Mouse (Mus musculus) midbrain, embryonic 15.5 days (tissue): ENCODE measurements around the gene Gm21887. TPM values are rescaled to one million over a fixed set of nuclear protein-coding genes. Genes with fewer than 3 reads are reported as not detected.
"Not testable (repeated sequence)": the region's sequence is repeated elsewhere in the genome, so short reads cannot be mapped to it uniquely, and the experiment has no call there.

ENCODE experiments used
- ATAC-seq: fragments of 200-750 bp; cut with Nextera tagmentation; replicated peaks from 2 replicates; pipeline ENCODE4 v1.8.0; 2017; ENCODE audit warnings: moderate TSS enrichment
- H3K27ac ChIP-seq: fragments of 300-500 bp; sonication (generic); 2 replicates; pipeline ENCODE4 v1.5.1; 2015; ENCODE audit warnings: mild to moderate bottlenecking, inconsistent platforms
- H3K27me3 ChIP-seq: fragments of 300-500 bp; sonication (generic); replicated peaks from 2 replicates; pipeline ENCODE4 v1.6.1; 2015; ENCODE audit warnings: inconsistent platforms
- H3K36me3 ChIP-seq: fragments of 300-500 bp; sonication (generic); replicated peaks from 2 replicates; pipeline ENCODE4 v1.6.1; 2015; ENCODE audit warnings: inconsistent platforms
- H3K4me1 ChIP-seq: fragments of 300-500 bp; sonication (generic); 2 replicates; pipeline ENCODE4 v1.6.1; 2015; ENCODE audit warnings: inconsistent platforms
- H3K4me2 ChIP-seq: fragments of 300-500 bp; sonication (generic); 2 replicates; pipeline ENCODE4 v1.6.1; 2015; ENCODE audit warnings: inconsistent platforms, mild to moderate bottlenecking, moderate library complexity
- H3K4me3 ChIP-seq: fragments of 300-500 bp; sonication (generic); 2 replicates; pipeline ENCODE4 v1.5.1; 2015; ENCODE audit warnings: mild to moderate bottlenecking, inconsistent platforms
- H3K9ac ChIP-seq: fragments of 300-500 bp; sonication (generic); 2 replicates; pipeline ENCODE4 v1.6.1; 2015; ENCODE audit warnings: mild to moderate bottlenecking, inconsistent platforms
- H3K9me3 ChIP-seq: fragments of 300-500 bp; sonication (generic); 2 replicates; pipeline ENCODE4 v1.6.1; 2016; ENCODE audit warnings: inconsistent platforms
- WGBS: fragments of 180-500 bp; shearing (Covaris S2); methylation state at CpG from one replicate; pipeline ENCODE4 v1.1.7; 2015; ENCODE audit warnings: mixed read lengths; 5-methylcytosine and 5-hydroxymethylcytosine counted together
- polyA plus RNA-seq: library from polyadenylated mRNA; unstranded; fragments of >200 nt; fragmentation: Nextera tagmentation; extraction: Ambion mirVana; gene quantifications from 2 replicates; pipeline ENCODE4 v1.2.1, GENCODE M21; 2015

The Gm21887 gene
- polyA plus RNA-seq, 1 experiment from 2014 or later = 187 TPM

DNA sequence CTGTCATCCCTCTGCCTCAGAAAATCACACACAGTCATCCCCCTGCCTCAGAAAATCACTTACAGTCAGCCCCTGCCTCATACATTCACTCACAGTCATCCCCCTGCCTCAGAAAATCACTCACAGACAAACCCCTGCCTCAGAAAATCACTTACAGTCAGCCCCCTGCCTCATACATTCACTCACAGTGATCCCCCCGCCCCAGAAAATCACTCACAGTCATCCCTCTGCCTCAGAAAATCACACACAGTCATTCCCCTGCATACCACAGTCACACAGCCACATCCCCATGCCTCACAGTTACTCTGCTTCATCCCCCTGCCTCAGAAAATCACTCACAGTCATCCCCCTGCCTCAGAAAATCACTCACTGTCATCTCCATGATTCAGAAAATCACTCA lies 5.9 kb upstream of the Gm21887 start:
- not testable (repeated sequence) for H3K4me2 ChIP-seq, H3K27ac ChIP-seq, H3K4me3 ChIP-seq, H3K27me3 ChIP-seq, H3K36me3 ChIP-seq, ATAC-seq, H3K9me3 ChIP-seq, H3K9ac ChIP-seq, H3K4me1 ChIP-seq
- WGBS = 42% methylated on average over 1 of the region's 1 CpGs

DNA sequence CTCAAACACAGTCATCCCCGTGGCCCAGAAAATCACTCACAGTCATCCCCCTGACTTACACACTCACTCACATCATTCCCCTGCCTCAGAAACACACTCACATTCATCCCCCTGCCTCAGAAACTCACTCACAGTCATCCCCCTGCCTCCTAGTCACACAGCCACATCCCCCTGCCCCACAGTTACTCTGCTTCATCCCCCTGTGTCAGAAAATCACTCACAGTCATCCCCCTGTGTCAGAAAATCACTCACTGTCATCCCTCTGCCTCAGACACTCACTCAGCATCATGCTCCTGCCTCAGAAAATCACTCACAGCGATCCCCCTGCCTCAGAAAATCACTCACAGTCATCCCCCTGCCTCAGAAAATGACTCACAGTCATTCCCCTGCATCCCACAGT lies 5.2 kb upstream of the Gm21887 start:
- not testable (repeated sequence) for H3K9me3 ChIP-seq, H3K27me3 ChIP-seq, H3K4me2 ChIP-seq, H3K4me3 ChIP-seq, ATAC-seq, H3K4me1 ChIP-seq, H3K36me3 ChIP-seq, H3K9ac ChIP-seq, H3K27ac ChIP-seq
- WGBS = 40% methylated on average over 2 of the region's 2 CpGs

DNA sequence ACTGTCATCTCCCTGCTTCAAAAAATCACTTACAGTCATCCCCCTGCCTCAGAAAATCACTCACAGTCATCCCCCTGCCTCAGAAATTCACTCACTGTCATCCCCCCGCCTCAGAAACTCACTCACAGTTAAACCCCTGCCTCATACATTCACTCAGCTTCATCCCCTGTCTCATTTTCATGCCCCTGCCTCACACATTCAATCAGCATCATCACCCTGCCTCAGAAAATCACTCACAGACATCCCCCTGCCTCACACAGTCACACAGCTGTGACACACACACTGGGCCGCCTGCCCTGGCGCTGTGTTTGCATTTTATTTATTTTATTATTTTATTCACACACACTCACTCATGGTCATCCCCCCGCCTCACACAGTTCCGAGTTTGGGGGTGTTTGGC lies 4.7 kb upstream of the Gm21887 start:
- 25% methylated on average over 5 of the region's 5 CpGs for WGBS
- H3K36me3 ChIP-seq, H3K9ac ChIP-seq, H3K4me2 ChIP-seq, H3K4me3 ChIP-seq, H3K4me1 ChIP-seq, ATAC-seq, H3K27me3 ChIP-seq, H3K9me3 ChIP-seq, H3K27ac ChIP-seq: not testable (repeated sequence)

DNA sequence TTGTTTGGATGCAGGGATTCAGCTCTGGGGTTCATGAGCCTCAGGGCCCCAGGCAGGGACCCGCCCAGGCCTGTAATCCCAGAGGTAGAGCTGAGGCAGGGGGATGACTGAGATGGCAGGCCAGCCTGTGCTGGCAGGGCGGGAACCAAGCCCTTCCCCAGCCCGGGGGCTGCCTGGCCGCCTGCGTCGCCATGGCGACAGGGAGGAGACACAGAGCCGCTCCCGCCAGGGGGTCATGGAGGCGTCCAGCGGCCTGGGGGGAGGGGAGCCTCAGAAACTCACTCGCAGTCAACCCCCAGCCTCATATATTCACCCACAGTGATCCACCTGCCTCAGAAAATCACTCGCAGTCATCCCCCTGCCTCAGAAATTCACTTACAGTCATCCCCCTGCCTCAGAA lies 4.3 kb upstream of the Gm21887 start:
- not testable (repeated sequence) for H3K36me3 ChIP-seq, H3K9ac ChIP-seq, ATAC-seq, H3K4me2 ChIP-seq, H3K27ac ChIP-seq, H3K4me3 ChIP-seq, H3K9me3 ChIP-seq, H3K4me1 ChIP-seq, H3K27me3 ChIP-seq
- WGBS = 24% methylated on average over 13 of the region's 13 CpGs

DNA sequence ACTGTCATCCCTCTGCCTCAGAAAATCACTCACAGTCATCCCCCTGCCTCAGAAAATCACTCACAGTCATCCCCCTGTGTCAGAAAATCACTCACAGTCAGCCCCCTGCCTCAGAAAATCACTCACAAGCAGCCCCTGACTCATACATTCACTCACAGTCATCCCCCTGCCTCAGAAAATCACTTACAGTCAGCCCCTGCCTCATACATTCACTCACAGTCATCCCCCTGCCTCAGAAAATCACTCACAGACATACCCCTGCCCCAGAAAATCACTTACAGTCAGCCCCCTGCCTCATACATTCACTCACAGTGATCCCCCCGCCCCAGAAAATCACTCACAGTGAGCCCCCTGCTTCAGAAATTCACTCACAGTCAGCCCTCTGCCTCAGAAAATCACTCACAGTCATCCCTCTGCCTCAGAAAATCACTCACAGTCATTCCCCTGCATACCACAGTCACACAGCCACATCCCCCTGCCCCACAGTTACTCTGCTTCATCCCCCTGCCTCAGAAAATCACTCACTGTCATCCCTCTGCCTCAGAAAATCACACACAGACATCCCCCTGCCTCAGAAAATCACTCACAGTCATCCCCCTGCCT lies 3.7 kb upstream of the Gm21887 start:
- H3K27me3 ChIP-seq, ATAC-seq, H3K9ac ChIP-seq, H3K4me2 ChIP-seq, H3K4me1 ChIP-seq, H3K4me3 ChIP-seq, H3K36me3 ChIP-seq, H3K9me3 ChIP-seq, H3K27ac ChIP-seq: not testable (repeated sequence)
- WGBS = 48% methylated on average over 1 of the region's 1 CpGs

DNA sequence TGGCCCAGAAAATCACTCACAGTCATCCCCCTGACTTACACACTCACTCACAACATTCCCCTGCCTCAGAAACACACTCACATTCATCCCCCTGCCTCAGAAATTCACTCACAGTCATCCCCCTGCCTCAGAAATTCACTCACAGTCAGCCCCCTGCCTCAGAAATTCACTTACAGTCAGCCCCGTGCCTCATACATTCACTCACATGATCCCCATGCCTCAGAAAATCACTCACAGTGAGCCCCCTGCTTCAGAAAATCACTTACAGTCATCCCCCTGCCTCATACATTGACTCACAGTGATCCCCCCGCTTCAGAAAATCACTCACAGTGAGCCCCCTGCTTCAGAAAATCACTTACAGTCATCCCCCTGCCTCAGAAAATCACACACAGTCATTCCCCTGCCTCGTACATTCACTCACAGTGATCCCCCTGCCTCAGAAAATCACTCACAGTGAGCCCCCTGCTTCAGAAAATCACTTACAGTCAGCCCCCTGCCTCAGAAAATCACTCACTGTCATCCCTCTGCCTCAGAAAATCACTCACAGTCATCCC lies 2.7 kb upstream of the Gm21887 start:
- not testable (repeated sequence) for H3K27ac ChIP-seq, H3K36me3 ChIP-seq, ATAC-seq, H3K4me2 ChIP-seq, H3K4me3 ChIP-seq, H3K27me3 ChIP-seq, H3K9ac ChIP-seq, H3K4me1 ChIP-seq
- peaks cover 14% of the 10 kb centered on the region for H3K9me3 ChIP-seq
- WGBS = 41% methylated on average over 3 of the region's 3 CpGs

DNA sequence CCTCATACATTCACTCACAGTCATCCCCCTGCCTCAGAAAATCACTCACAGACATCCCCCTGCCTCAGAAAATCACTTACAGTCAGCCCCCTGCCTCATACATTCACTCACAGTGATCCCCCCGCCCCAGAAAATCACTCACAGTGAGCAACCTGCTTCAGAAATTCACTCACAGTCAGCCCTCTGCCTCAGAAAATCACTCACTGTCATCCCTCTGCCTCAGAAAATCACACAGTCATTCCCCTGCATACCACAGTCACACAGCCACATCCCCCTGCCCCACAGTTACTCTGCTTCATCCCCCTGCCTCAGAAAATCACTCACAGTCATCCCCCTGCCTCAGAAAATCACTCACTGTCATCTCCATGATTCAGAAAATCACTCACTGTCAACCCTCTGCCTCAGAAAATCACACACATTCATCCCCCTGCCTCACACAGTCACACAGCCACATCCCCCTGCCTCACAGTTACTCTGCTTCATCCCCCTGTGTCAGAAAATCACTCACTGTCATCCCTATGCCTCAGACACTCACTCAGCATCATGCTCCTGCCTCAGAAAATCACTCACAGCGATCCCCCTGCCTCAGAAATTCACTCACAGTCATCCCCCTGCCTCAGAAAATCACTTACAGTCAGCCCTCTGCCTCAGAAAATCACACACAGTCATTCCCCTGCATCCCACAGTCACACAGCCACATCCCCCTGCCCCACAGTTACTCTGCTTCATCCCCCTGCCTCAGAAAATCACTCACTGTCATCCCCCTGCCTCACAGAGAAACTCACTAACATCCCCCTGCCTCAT lies 1.9 kb upstream of the Gm21887 start:
- H3K4me2 ChIP-seq, H3K27ac ChIP-seq, H3K27me3 ChIP-seq, H3K4me1 ChIP-seq, H3K4me3 ChIP-seq, H3K9ac ChIP-seq, H3K36me3 ChIP-seq, ATAC-seq: not testable (repeated sequence)
- WGBS = 49% methylated on average over 2 of the region's 2 CpGs
- H3K9me3 ChIP-seq = peaks cover 14% of the 10 kb centered on the region

DNA sequence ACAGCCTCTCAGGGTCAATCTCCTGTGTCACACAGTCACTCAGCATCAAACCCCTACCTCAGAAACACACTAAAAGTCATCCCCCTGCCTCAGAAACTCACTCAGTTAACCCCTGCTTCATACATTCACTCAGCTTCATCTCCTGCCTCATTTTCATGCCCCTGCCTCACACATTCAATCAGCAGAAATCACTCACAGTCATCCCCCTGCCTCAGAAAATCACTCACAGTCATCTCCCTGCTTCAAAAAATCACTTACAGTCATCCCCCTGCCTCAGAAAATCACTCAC lies 1.3 kb upstream of the Gm21887 start:
- not testable (repeated sequence) for H3K27ac ChIP-seq, ATAC-seq, H3K4me3 ChIP-seq, H3K4me2 ChIP-seq, H3K36me3 ChIP-seq, H3K27me3 ChIP-seq, H3K4me1 ChIP-seq, H3K9ac ChIP-seq
- peaks cover 14% of the 10 kb centered on the region for H3K9me3 ChIP-seq

DNA sequence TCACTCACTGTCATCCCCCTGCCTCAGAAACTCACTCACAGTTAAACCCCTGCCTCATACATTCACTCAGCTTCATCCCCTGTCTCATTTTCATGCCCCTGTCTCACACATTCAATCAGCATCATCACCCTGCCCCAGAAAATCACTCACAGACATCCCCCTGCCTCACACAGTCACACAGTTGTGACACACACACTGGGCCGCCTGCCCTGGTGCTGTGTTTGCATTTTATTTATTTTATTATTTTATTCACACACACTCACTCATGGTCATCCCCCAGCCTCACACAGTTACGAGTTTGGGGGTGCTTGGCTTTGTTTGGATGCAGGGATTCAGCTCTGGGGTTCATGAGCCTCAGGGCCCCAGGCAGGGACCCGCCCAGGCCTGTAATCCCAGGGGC lies 875 bp upstream of the Gm21887 start:
- not testable (repeated sequence) for H3K27me3 ChIP-seq, H3K4me1 ChIP-seq, H3K27ac ChIP-seq, H3K36me3 ChIP-seq, ATAC-seq, H3K4me3 ChIP-seq, H3K4me2 ChIP-seq, H3K9ac ChIP-seq
- H3K9me3 ChIP-seq = peaks cover 14% of the 10 kb centered on the region
- WGBS = 33% methylated on average over 3 of the region's 3 CpGs

DNA sequence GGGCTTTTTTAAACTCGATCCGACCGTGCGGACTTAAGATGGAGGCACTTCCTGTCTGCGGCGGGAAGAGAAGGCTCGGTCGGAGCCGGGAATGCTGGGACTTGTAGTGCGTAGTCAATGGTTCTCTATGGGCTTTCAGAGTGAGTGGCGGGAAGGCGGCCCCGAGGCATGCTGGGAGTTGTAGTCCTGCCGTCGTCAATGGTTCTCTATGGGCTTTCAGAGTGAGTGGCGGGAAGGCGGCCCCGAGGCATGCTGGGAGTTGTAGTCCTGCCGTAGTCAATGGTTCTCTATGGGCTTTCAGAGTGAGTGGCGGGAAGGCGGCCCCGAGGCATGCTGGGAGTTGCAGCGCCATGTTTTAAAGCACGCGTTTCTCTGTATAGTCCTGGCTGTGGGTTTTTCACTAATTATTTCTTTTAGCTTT lies 352 bp downstream of the Gm21887 start:
- Histone ChIP-seq H3K9me3 (peaks cover 14% of the 10 kb centered on the region), H3K27ac (peak overlapping the region; percentile 76), H3K4me3 (peak overlapping the region; percentile 44), H3K9ac (peak overlapping the region; percentile 48; the same call in 1 of the 2 replicates)
- 57% methylated on average over 25 of the region's 25 CpGs for WGBS
- H3K36me3 ChIP-seq, H3K27me3 ChIP-seq, H3K4me2 ChIP-seq, H3K4me1 ChIP-seq: not testable (repeated sequence)
- ATAC-seq = peak; percentile 98

DNA sequence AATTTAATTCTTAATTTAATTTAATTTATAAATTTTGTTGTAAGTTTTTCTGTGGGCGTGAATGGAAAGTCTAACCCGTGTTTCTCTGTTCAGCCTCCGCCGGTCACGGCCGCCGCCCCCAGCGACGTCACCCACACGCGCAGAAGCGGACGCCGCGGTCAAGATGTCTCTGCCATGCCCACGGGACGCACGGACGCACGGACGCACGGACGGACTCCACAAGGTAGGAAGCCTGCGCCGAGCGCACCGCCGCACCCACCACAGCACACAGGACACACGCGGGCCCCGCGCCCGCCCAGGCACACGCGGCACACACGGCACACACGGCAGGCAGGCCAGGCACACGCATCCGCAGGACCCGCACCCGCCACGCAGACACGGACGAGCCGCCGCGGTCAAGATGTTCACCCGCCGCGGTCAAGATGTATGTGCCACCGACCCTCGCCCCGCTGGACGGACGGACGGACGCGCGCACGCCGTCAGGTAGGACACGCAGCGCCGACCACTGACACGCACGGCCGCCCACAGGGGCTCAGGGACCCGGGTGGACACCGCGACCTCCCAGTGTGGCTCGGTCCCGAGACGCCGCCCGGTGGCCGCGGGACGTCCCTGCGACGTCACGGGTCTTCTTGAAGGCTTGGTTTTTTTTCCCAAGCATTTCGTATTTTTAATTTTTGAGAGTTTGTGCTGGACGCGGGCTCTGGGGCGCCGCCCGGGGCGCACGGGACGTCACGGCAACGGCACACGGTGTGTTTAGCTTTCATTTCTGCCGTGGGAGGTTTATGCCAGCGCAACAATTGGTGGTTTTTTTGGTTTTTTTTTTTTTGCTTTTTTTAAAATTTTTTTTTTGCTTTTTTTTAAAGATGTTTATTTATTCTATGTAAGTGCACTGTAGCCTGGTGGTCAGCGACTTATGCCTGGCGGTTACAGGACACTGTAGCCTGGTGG lies 1.4 kb downstream of the Gm21887 start:
- not testable (repeated sequence) for H3K27ac ChIP-seq, H3K4me1 ChIP-seq, H3K36me3 ChIP-seq, H3K4me3 ChIP-seq, H3K9ac ChIP-seq, H3K27me3 ChIP-seq
- Histone ChIP-seq H3K9me3 (peaks cover 14% of the 10 kb centered on the region), H3K4me2 (peak overlapping the region; percentile 4; the same call in 1 of the 2 replicates)
- peak; percentile 31 for ATAC-seq
- 81% methylated on average over 97 of the region's 97 CpGs for WGBS

DNA sequence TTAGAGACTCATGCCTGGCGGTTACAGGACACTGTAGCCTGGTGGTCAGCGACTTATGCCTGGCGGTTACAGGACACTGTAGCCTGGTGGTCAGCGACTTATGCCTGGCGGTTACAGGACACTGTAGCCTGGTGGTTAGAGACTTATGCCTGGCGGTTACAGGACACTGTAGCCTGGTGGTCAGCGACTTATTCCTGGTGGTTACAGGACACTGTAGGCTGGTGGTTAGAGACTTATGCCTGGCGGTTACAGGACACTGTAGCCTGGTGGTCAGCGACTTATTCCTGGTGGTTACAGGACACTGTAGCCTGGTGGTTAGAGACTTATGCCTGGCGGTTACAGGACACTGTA lies 2.0 kb downstream of the Gm21887 start:
- H3K36me3 ChIP-seq, H3K4me1 ChIP-seq, ATAC-seq, H3K4me2 ChIP-seq, H3K27ac ChIP-seq, H3K9ac ChIP-seq, H3K4me3 ChIP-seq, H3K27me3 ChIP-seq: not testable (repeated sequence)
- H3K9me3 ChIP-seq = peaks cover 14% of the 10 kb centered on the region
- 83% methylated on average over 7 of the region's 10 CpGs for WGBS
